Mouse (Mus musculus) MEL-GATA-1-ER (cell line): ENCODE measurements around the gene Ankrd55.
"Not testable (repeated sequence)": the region's sequence is repeated elsewhere in the genome, so short reads cannot be mapped to it uniquely, and the experiment has no call there.

Source experiments
- DNase-seq: peaks from one replicate; pipeline ENCODE4 v3.0.0-alpha.2; 2012; ENCODE audit warnings: low read depth; ENCODE audit errors: extremely low read depth

Gene Ankrd55

GRCm38 (mm10) chr13:112293092-112293491 is 4.8 kb downstream of the Ankrd55 start:
- DNase-seq: no peak

- DNase-seq: no peak
Measured at GRCm38 (mm10) chr13:112294446-112294845, 6.2 kb downstream of the Ankrd55 start.

GRCm38 (mm10) chr13:112297781-112298180 is 9.5 kb downstream of the Ankrd55 start:
- DNase-seq: no peak

GRCm38 (mm10) chr13:112303429-112303828 is 15.2 kb downstream of the Ankrd55 start:
- DNase-seq: no peak

GRCm38 (mm10) chr13:112308672-112309071 is 20.4 kb downstream of the Ankrd55 start:
- peak; percentile 11 for DNase-seq

- DNase-seq: not testable (repeated sequence)
Measured at GRCm38 (mm10) chr13:112311611-112312010, 23.4 kb downstream of the Ankrd55 start.

GRCm38 (mm10) chr13:112315442-112315841 is 27.2 kb downstream of the Ankrd55 start:
- DNase-seq: no peak

GRCm38 (mm10) chr13:112316622-112317482 is 28.6 kb downstream of the Ankrd55 start:
- no peak for DNase-seq

- DNase-seq: no peak
Measured at GRCm38 (mm10) chr13:112318124-112318523, 29.9 kb downstream of the Ankrd55 start.

- DNase-seq: no peak
Measured at GRCm38 (mm10) chr13:112323591-112324266, 35.5 kb downstream of the Ankrd55 start.

GRCm38 (mm10) chr13:112325126-112325525 is 36.9 kb downstream of the Ankrd55 start:
- DNase-seq: no peak

GRCm38 (mm10) chr13:112326403-112326802 is 38.2 kb downstream of the Ankrd55 start:
- no peak for DNase-seq

GRCm38 (mm10) chr13:112326977-112327376 is 38.7 kb downstream of the Ankrd55 start:
- DNase-seq: no peak

GRCm38 (mm10) chr13:112327511-112327910 is 39.3 kb downstream of the Ankrd55 start:
- no peak for DNase-seq

GRCm38 (mm10) chr13:112330257-112330656 is 42.0 kb downstream of the Ankrd55 start:
- DNase-seq: no peak

GRCm38 (mm10) chr13:112330919-112331681 is 42.8 kb downstream of the Ankrd55 start:
- DNase-seq: no peak

- no peak for DNase-seq
Measured at GRCm38 (mm10) chr13:112331682-112332061, 43.4 kb downstream of the Ankrd55 start.

GRCm38 (mm10) chr13:112335531-112335930 is 47.3 kb downstream of the Ankrd55 start:
- no peak for DNase-seq

- no peak for DNase-seq
Measured at GRCm38 (mm10) chr13:112337146-112337545, 48.9 kb downstream of the Ankrd55 start.

GRCm38 (mm10) chr13:112340205-112340604 is 52.0 kb downstream of the Ankrd55 start:
- no peak for DNase-seq

- no peak for DNase-seq
Measured at GRCm38 (mm10) chr13:112340761-112341160, 52.5 kb downstream of the Ankrd55 start.
